Mouse (Mus musculus) left cerebral cortex, adult 18-20 months (tissue): ENCODE measurements around the gene Tbc1d30. TPM values are rescaled to one million over a fixed set of nuclear protein-coding genes. Genes with fewer than 3 reads are reported as not detected.

ENCODE experiments used
- DNase-seq, 2 experiments: peaks; one replicate each; pipeline ENCODE4 v3.0.0; 2021 to 2022; ENCODE audit warnings: low spot score in 2 of 2, mixed read lengths in 1 of 2
- total RNA-seq, 2 experiments: library from RNA; stranded (reverse); gene quantifications; 2 replicates each; pipeline ENCODE4 v1.2.3; 2021

The Tbc1d30 gene
- total RNA-seq, 2 experiments from 2014 or later: 80.3 to 95.1 TPM

GRCm38 (mm10) chr10:121234476-121234875 is 116.6 kb downstream of the Tbc1d30 start:
- DNase-seq: no peak

- DNase-seq: no peak
Measured at GRCm38 (mm10) chr10:121228422-121228953, 122.6 kb downstream of the Tbc1d30 start.

- DNase-seq: no peak
Measured at GRCm38 (mm10) chr10:121227988-121228409, 123.1 kb downstream of the Tbc1d30 start.

- DNase-seq: no peak
Measured at GRCm38 (mm10) chr10:121227403-121227802, 123.7 kb downstream of the Tbc1d30 start.

GRCm38 (mm10) chr10:121225636-121226035 is 125.4 kb downstream of the Tbc1d30 start:
- no peak for DNase-seq

GRCm38 (mm10) chr10:121222881-121223280 is 128.2 kb downstream of the Tbc1d30 start:
- DNase-seq: no peak

GRCm38 (mm10) chr10:121218616-121219015 is 132.5 kb downstream of the Tbc1d30 start:
- no peak for DNase-seq

GRCm38 (mm10) chr10:121216804-121217203 is 134.3 kb downstream of the Tbc1d30 start:
- no peak for DNase-seq

Other genes starting within 250 kb of the Tbc1d30 start
- gene Gns, start 13.8 kb upstream of the Tbc1d30 start, total RNA-seq: 10 to 100 TPM; 86.7 to 87.1 TPM
- gene Rassf3, start 125.1 kb upstream of the Tbc1d30 start, total RNA-seq: 10 to 100 TPM; 39.4 to 49.7 TPM
- gene Tbk1, start 235.5 kb upstream of the Tbc1d30 start, total RNA-seq: 10 to 100 TPM; 49.1 to 50.3 TPM